Mouse (Mus musculus) forebrain, embryonic 15.5 days (tissue): Measurements from ENCODE around the gene Zbtb12. TPM values are rescaled to one million over a fixed set of nuclear protein-coding genes. Genes with fewer than 3 reads are reported as not detected.

Source experiments
- ATAC-seq: fragments of 200-750 bp; cut with Nextera tagmentation; replicated peaks from 2 replicates; pipeline ENCODE4 v1.8.0; 2017; ENCODE audit warnings: mild to moderate bottlenecking, moderate TSS enrichment, moderate library complexity
- H3K27ac ChIP-seq: fragments of 300-500 bp; sonication (generic); replicated peaks from 2 replicates; pipeline ENCODE4 v1.5.1; 2015; ENCODE audit warnings: mild to moderate bottlenecking, inconsistent platforms
- H3K27me3 ChIP-seq: fragments of 300-500 bp; sonication (generic); 2 replicates; pipeline ENCODE4 v1.6.1; 2015; ENCODE audit warnings: inconsistent platforms
- H3K36me3 ChIP-seq: fragments of 300-500 bp; sonication (generic); 2 replicates; pipeline ENCODE4 v1.6.1; 2015; ENCODE audit warnings: mild to moderate bottlenecking, inconsistent platforms
- H3K4me1 ChIP-seq: fragments of 300-500 bp; sonication (generic); 2 replicates; pipeline ENCODE4 v1.6.1; 2015; ENCODE audit warnings: inconsistent platforms
- H3K4me2 ChIP-seq: fragments of 300-500 bp; sonication (generic); replicated peaks from 2 replicates; pipeline ENCODE4 v1.6.1; 2015; ENCODE audit warnings: mild to moderate bottlenecking, inconsistent platforms
- H3K4me3 ChIP-seq: fragments of 300-500 bp; sonication (generic); 2 replicates; pipeline ENCODE4 v1.5.1; 2015; ENCODE audit warnings: mild to moderate bottlenecking, inconsistent platforms
- H3K9ac ChIP-seq: fragments of 300-500 bp; sonication (generic); replicated peaks from 2 replicates; pipeline ENCODE4 v1.6.1; 2015; ENCODE audit warnings: mild to moderate bottlenecking, inconsistent platforms
- H3K9me3 ChIP-seq: fragments of 300-500 bp; sonication (generic); 2 replicates; pipeline ENCODE4 v1.6.1; 2016; ENCODE audit warnings: inconsistent platforms
- WGBS: fragments of 180-500 bp; shearing (Covaris S2); methylation state at CpG from one replicate; pipeline ENCODE4 v1.1.7; 2015; ENCODE audit warnings: mixed read lengths; 5-methylcytosine and 5-hydroxymethylcytosine counted together
- polyA plus RNA-seq: library from polyadenylated mRNA; unstranded; fragments of >200 nt; fragmentation: Nextera tagmentation; extraction: Ambion mirVana; gene quantifications from 2 replicates; pipeline ENCODE4 v1.2.1, GENCODE M21; 2015

Zbtb12 gene
- polyA plus RNA-seq, 1 experiment from 2014 or later = 9.9 TPM

GRCm38 (mm10) chr17:34850517-34851125, 28.7 kb upstream of the Zbtb12 start:
- Histone ChIP-seq H3K36me3 (peaks cover 53% of the 10 kb centered on the region), H3K4me3 (peak overlapping the region; percentile 88), H3K9ac (peak overlapping the region; percentile 87), H3K27me3 (no peaks in the 10 kb centered on the region), H3K27ac (peak overlapping the region; percentile 55; the same call in 1 of the 2 replicates), H3K4me2 (peak overlapping the region; percentile 97), H3K4me1 (peaks cover 29% of the 10 kb centered on the region), H3K9me3 (no peaks in the 10 kb centered on the region)
- peak; percentile 51; the same call in 1 of the 2 replicates for ATAC-seq
- WGBS = 1% methylated on average over 25 of the region's 25 CpGs

GRCm38 (mm10) chr17:34853511-34853910, 25.8 kb upstream of the Zbtb12 start:
- H3K36me3 ChIP-seq = peaks cover 40% of the 10 kb centered on the region

GRCm38 (mm10) chr17:34854761-34855160, 24.5 kb upstream of the Zbtb12 start:
- 74% methylated on average over 3 of the region's 3 CpGs for WGBS
- H3K27ac ChIP-seq = no peak overlapping the region
- H3K9me3 ChIP-seq = no peaks in the 10 kb centered on the region
- H3K4me1 ChIP-seq = peaks cover 18% of the 10 kb centered on the region
- no peak for ATAC-seq
- no peak overlapping the region for H3K4me3 ChIP-seq
- H3K4me2 ChIP-seq = no peak overlapping the region
- H3K36me3 ChIP-seq = peaks cover 40% of the 10 kb centered on the region
- H3K9ac ChIP-seq = no peak overlapping the region
- no peaks in the 10 kb centered on the region for H3K27me3 ChIP-seq

More at GRCm38 (mm10) chr17:34853511-34853910, 25.8 kb upstream of the Zbtb12 start:
- Histone ChIP-seq H3K9me3 (no peaks in the 10 kb centered on the region), H3K4me3 (no peak overlapping the region), H3K4me1 (peaks cover 29% of the 10 kb centered on the region), H3K9ac (no peak overlapping the region), H3K27me3 (no peaks in the 10 kb centered on the region), H3K27ac (no peak overlapping the region), H3K4me2 (no peak overlapping the region)
- 81% methylated on average over 8 of the region's 8 CpGs for WGBS
- ATAC-seq = no peak

DNA sequence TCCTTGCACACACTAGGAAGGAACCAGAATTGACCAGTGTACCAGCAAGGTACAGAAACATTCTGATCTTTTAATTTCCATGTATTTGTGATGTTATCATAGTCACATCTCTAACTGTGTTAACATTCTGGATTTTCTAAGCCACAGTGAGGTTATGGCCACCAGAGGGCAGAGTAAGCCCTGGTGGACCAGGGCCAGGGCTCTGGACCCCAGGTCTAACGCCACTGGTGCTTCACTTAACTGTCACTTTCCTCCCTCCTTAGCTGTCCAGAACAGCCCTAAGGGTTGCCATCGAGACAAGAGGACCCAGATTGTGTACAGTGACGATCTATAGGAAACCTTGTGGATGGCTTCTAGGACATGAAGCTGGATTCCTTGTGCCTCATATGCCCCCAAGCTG, 23.5 kb upstream of the Zbtb12 start:
- WGBS = 48% methylated on average over 3 of the region's 3 CpGs
- H3K36me3 ChIP-seq = peaks cover 40% of the 10 kb centered on the region

GRCm38 (mm10) chr17:34858670-34859069, 20.6 kb upstream of the Zbtb12 start:
- Histone ChIP-seq H3K27ac (no peak overlapping the region), H3K4me1 (no peaks in the 10 kb centered on the region), H3K9ac (no peak overlapping the region), H3K9me3 (no peaks in the 10 kb centered on the region), H3K4me2 (no peak overlapping the region), H3K4me3 (no peak overlapping the region), H3K27me3 (no peaks in the 10 kb centered on the region), H3K36me3 (peaks cover 26% of the 10 kb centered on the region)
- 78% methylated on average over 4 of the region's 4 CpGs for WGBS
- ATAC-seq = no peak

More for the DNA sequence above, 23.5 kb upstream of the Zbtb12 start:
- Histone ChIP-seq H3K4me2 (no peak overlapping the region), H3K4me3 (no peak overlapping the region), H3K27ac (no peak overlapping the region), H3K27me3 (no peaks in the 10 kb centered on the region), H3K9me3 (no peaks in the 10 kb centered on the region), H3K4me1 (peaks cover 14% of the 10 kb centered on the region), H3K9ac (no peak overlapping the region)
- no peak for ATAC-seq

- H3K4me1 ChIP-seq = no peaks in the 10 kb centered on the region
- H3K4me3 ChIP-seq = no peak overlapping the region
- 88% methylated on average over 9 of the region's 9 CpGs for WGBS
- no peak overlapping the region for H3K4me2 ChIP-seq
- no peaks in the 10 kb centered on the region for H3K27me3 ChIP-seq
- no peak overlapping the region for H3K9ac ChIP-seq
- peaks cover 13% of the 10 kb centered on the region; the same call in 1 of the 2 replicates for H3K36me3 ChIP-seq
- no peaks in the 10 kb centered on the region for H3K9me3 ChIP-seq
- ATAC-seq = no peak
- H3K27ac ChIP-seq = no peak overlapping the region
These were observed 18.8 kb upstream of the Zbtb12 start for GRCm38 (mm10) chr17:34860514-34860913.

GRCm38 (mm10) chr17:34861704-34862415, 17.4 kb upstream of the Zbtb12 start:
- Histone ChIP-seq H3K36me3 (peaks cover 7% of the 10 kb centered on the region; the same call in 1 of the 2 replicates), H3K27ac (no peak overlapping the region), H3K27me3 (no peaks in the 10 kb centered on the region), H3K4me3 (no peak overlapping the region), H3K9ac (no peak overlapping the region), H3K4me1 (no peaks in the 10 kb centered on the region), H3K4me2 (no peak overlapping the region), H3K9me3 (no peaks in the 10 kb centered on the region)
- ATAC-seq = no peak
- WGBS = 72% methylated on average over 13 of the region's 13 CpGs

- no peak within 1 kb of the TSS for H3K4me3 ChIP-seq
- H3K9ac ChIP-seq = no peak within 1 kb of the TSS
- no peaks in the 10 kb centered on the region for H3K27me3 ChIP-seq
- H3K9me3 ChIP-seq = no peaks in the 10 kb centered on the region
- H3K4me2 ChIP-seq = no peak within 1 kb of the TSS
- ATAC-seq = no peak
- no peaks in the 10 kb centered on the region for H3K36me3 ChIP-seq
- no peak within 1 kb of the TSS for H3K27ac ChIP-seq
- no peaks in the 10 kb centered on the region for H3K4me1 ChIP-seq
- 75% methylated on average over 8 of the region's 8 CpGs for WGBS
These were observed 16.7 kb upstream of the Zbtb12 start, which contains the start of gene Cfb for GRCm38 (mm10) chr17:34862416-34863081. Cfb (minus strand) TSS chr17:34862518.

DNA sequence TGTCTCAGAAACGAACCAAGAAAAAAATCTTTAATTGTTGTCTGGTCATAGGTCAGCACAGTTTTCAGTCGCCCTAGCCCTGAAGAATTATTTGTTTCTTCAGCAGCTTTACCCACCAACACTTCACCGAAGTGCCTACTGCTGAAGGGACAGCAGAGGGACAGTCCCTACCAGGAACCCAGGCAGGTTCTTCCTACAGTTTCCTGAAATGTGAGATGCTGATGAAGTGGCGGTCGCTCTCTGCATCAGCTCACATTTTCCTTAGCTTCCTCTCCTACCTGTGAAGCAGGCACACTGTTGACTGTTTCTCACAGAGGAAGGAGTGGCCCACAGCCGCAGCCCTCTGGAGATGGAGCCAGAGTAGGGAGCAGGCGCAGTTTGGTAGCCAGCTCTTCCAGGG, 13.3 kb upstream of the Zbtb12 start:
- Histone ChIP-seq H3K27me3 (no peaks in the 10 kb centered on the region), H3K36me3 (no peaks in the 10 kb centered on the region), H3K9ac (no peak overlapping the region), H3K27ac (no peak overlapping the region), H3K4me1 (no peaks in the 10 kb centered on the region), H3K4me2 (no peak overlapping the region), H3K4me3 (no peak overlapping the region), H3K9me3 (no peaks in the 10 kb centered on the region)
- ATAC-seq = no peak
- 64% methylated on average over 7 of the region's 7 CpGs for WGBS

DNA sequence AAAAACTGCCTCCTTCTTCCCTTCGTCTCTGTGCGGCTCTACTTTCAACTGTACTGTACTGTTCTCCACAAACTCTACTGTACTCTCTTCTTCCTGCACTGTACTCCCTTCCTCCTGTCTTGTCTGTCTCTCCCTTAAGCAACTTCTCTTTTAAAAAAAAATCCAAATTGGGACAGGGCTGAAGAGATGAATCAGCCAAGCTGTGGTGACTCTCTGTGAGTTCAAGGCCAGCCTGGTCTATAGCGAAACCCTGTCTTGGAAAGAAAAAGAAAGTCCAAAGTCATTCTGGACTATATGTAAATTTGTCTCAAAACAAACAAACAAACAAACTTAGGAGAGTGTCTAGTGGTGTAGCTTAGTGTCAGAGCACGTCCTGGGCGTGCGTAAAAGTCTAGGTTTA, 5.0 kb upstream of the Zbtb12 start:
- no peaks in the 10 kb centered on the region for H3K4me1 ChIP-seq
- H3K4me3 ChIP-seq = no peak overlapping the region
- H3K36me3 ChIP-seq = no peaks in the 10 kb centered on the region
- no peaks in the 10 kb centered on the region for H3K27me3 ChIP-seq
- no peak for ATAC-seq
- H3K9ac ChIP-seq = no peak overlapping the region
- H3K9me3 ChIP-seq = no peaks in the 10 kb centered on the region
- no peak overlapping the region for H3K27ac ChIP-seq
- WGBS = 90% methylated on average over 6 of the region's 6 CpGs
- H3K4me2 ChIP-seq = no peak overlapping the region

GRCm38 (mm10) chr17:34881166-34881565, 1.9 kb downstream of the Zbtb12 start:
- Histone ChIP-seq H3K27ac (no peak overlapping the region), H3K9me3 (no peaks in the 10 kb centered on the region), H3K36me3 (no peaks in the 10 kb centered on the region), H3K27me3 (no peaks in the 10 kb centered on the region), H3K4me3 (no peak overlapping the region), H3K9ac (no peak overlapping the region), H3K4me2 (no peak overlapping the region), H3K4me1 (no peaks in the 10 kb centered on the region)
- ATAC-seq = no peak

DNA sequence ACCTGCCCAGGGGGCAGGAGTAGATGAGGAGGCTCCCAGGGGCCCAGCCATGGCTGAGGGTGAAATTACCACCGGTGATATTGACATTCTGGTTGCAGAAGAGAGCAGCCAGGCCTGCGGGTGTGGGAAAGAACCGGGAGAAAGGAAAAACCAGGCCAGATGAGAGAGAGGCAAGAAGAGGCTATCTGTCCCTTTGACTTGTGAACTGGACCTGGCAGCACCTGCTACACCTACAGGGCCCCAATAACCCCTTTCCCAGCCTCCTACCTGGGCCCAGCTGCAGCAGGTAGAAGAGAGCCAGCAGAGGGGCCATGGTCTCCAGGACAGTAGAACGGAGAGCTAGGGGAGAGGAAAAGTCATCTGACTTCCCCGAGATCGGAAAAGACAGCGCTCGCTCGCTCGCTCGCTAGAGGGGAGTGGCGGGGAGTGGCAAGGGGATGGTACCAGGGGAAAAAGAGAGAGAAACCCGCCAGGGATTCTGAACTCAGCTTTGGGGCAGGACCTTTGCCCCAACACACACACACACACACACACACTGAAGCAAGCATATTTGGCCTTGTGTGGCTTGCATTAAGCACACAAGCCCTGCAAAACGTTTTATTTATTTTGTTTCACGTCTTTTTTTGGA, 2.5 kb downstream of the Zbtb12 start, which contains the start of gene Gm20547:
TSS of gene Gm20547 (minus strand) at position 360 of the 628 bp plus-strand sequence.
- Histone ChIP-seq H3K36me3 (no peaks in the 10 kb centered on the region), H3K4me2 (no peak within 1 kb of the TSS), H3K4me1 (no peaks in the 10 kb centered on the region), H3K27ac (no peak within 1 kb of the TSS), H3K9ac (no peak within 1 kb of the TSS), H3K4me3 (no peak within 1 kb of the TSS), H3K27me3 (no peaks in the 10 kb centered on the region), H3K9me3 (no peaks in the 10 kb centered on the region)
- no peak for ATAC-seq
- WGBS = 10% methylated on average over 15 of the region's 15 CpGs
